Mouse (Mus musculus) T-helper 17 cell (primary cell): ENCODE results near the gene Ptpro.

ENCODE experiments used
- in situ Hi-C, 2 experiments: fragments of 300-600 bp; cut with MboI, MseI; formaldehyde crosslinking; loops; 1 replicate in 1 of 2; 2 replicates in 1 of 2; pipeline ENCODE4 v1.15.1; 2025; ENCODE audit warnings: high pct_unique_total_duplicates in 2 of 2

The Ptpro gene

GRCm38 (mm10) chr6:137252194-137252886 lies at the start of gene Ptpro:
TSS of gene Ptpro (plus strand) at chr6:137252319.
- in situ Hi-C loops = no loop called here

- in situ Hi-C loops = loop anchor here in 1 of 2 experiments (10.0 kb wide), 1 partner anchor 1538 kb away; no protein-coding TSS in a partner anchor
Observed at GRCm38 (mm10) chr6:137202661-137203060, 49.5 kb upstream of the Ptpro start.

GRCm38 (mm10) chr6:137205662-137206400 lies 46.3 kb upstream of the Ptpro start:
- in situ Hi-C loops = loop anchor here in 1 of 2 experiments (10.0 kb wide), 1 partner anchor 1541 kb away; no protein-coding TSS in a partner anchor

- in situ Hi-C loops = loop anchor here in 1 of 2 experiments (10.0 kb wide), 1 partner anchor 1542 kb away; no protein-coding TSS in a partner anchor
Observed at GRCm38 (mm10) chr6:137207126-137207525, 45.0 kb upstream of the Ptpro start.

- in situ Hi-C loops = loop anchor here in 1 of 2 experiments (10.0 kb wide), 1 partner anchor 1545 kb away; no protein-coding TSS in a partner anchor
Observed at GRCm38 (mm10) chr6:137209992-137210391, 42.1 kb upstream of the Ptpro start.

GRCm38 (mm10) chr6:137210991-137211390 lies 41.1 kb upstream of the Ptpro start:
- in situ Hi-C loops = no loop called here

- in situ Hi-C loops = no loop called here
Observed at GRCm38 (mm10) chr6:137211441-137211840, 40.7 kb upstream of the Ptpro start.

GRCm38 (mm10) chr6:137217841-137218463 lies 34.2 kb upstream of the Ptpro start:
- in situ Hi-C loops = no loop called here

- in situ Hi-C loops = no loop called here
Observed at GRCm38 (mm10) chr6:137252887-137253242, 746 bp downstream of the Ptpro start.

GRCm38 (mm10) chr6:137253415-137253814 lies 1.3 kb downstream of the Ptpro start:
- in situ Hi-C loops = no loop called here

- in situ Hi-C loops = no loop called here
Observed at GRCm38 (mm10) chr6:137261033-137261432, 8.9 kb downstream of the Ptpro start.

- in situ Hi-C loops = no loop called here
Observed at GRCm38 (mm10) chr6:137262087-137262486, 10.0 kb downstream of the Ptpro start.

GRCm38 (mm10) chr6:137268019-137268418 lies 15.9 kb downstream of the Ptpro start:
- in situ Hi-C loops = no loop called here

GRCm38 (mm10) chr6:137268592-137268991 lies 16.5 kb downstream of the Ptpro start:
- in situ Hi-C loops = no loop called here

- in situ Hi-C loops = no loop called here
Observed at GRCm38 (mm10) chr6:137272513-137272912, 20.4 kb downstream of the Ptpro start.

- in situ Hi-C loops = no loop called here
Observed at GRCm38 (mm10) chr6:137277587-137277994, 25.5 kb downstream of the Ptpro start.

GRCm38 (mm10) chr6:137279576-137279975 lies 27.5 kb downstream of the Ptpro start:
- in situ Hi-C loops = no loop called here

- in situ Hi-C loops = no loop called here
Observed at GRCm38 (mm10) chr6:137281541-137282049, 29.5 kb downstream of the Ptpro start.

GRCm38 (mm10) chr6:137282050-137282449 lies 29.9 kb downstream of the Ptpro start:
- in situ Hi-C loops = no loop called here

GRCm38 (mm10) chr6:137286376-137286775 lies 34.3 kb downstream of the Ptpro start:
- in situ Hi-C loops = no loop called here

- in situ Hi-C loops = no loop called here
Observed at GRCm38 (mm10) chr6:137287788-137288187, 35.7 kb downstream of the Ptpro start.

GRCm38 (mm10) chr6:137288264-137288663 lies 36.1 kb downstream of the Ptpro start:
- in situ Hi-C loops = no loop called here
